Comparison of ENCODE assay signal across 9 mouse cellular contexts in the genomic region with DNA sequence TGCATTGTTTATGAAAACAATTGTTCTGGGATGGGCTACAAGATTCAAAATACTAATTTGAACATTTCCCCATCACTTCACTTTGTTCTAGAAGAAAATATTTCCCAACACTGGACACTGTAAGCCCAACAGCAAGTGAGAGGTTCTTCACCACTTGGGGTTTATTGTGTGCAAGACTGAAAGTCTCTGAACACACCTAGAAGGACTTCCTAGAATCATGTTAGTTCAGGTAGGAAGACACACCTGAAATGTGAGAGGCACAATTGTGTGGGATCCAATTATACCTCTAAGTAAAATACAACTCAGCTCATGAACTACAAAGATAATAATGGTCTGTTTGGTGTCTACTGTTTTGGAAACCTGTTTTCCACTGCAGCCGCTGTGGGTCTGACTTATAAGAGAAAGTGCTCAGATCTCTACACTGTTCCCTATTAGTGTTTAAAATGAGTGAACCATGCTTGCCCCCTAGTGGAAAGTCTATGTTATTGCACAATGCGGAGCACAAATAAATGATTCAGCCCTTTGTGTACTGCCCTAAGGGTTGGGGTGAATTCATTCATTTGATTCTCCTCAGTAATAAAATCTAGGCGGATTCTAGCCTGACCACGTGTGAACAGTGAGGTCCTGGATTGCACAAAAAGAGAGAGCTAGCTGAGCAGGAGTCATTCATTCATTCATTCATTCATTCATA.
DNase-seq lines count a peak whose midpoint lies in the region; ATAC-seq and TF ChIP-seq lines count a peak whose summit lies in the region.
"Had no signal": no experiment of that assay in that cellular context is flagged by ENCODE, and none has a peak within 500 bp of the region (broad histone marks: within the 10 kb centered on the region; RNA-seq: fewer than 3 reads in every experiment).

No protein-coding gene starts in this region.

- H3K27ac ChIP-seq in testis, adult 2 months (ENCODE audit: control insufficient read depth, insufficient read depth, low read depth, low read length): no peak overlapping the region
- H3K27ac ChIP-seq in forebrain, embryonic 13.5 days: no peak overlapping the region
- no peak overlapping the region for H3K27ac ChIP-seq in limb, embryonic 14.5 days (replicated peaks; ENCODE audit: low read depth, low read length)
- no peak overlapping the region for H3K27ac ChIP-seq in stomach, embryonic 15.5 days
- no peak overlapping the region for H3K27ac ChIP-seq in thymus, adult 2 months (ENCODE audit: control insufficient read depth, insufficient read depth, low read length)
- H3K27ac ChIP-seq: liver, embryonic 15.5 days had no signal

- H3K4me3 ChIP-seq in testis, adult 2 months (ENCODE audit: control insufficient read depth, low read depth, low read length): no peak overlapping the region
- no peak overlapping the region for H3K4me3 ChIP-seq in forebrain, embryonic 13.5 days
- H3K4me3 ChIP-seq in limb, embryonic 14.5 days (replicated peaks; ENCODE audit: low read length): no peak overlapping the region
- H3K4me3 ChIP-seq in stomach, embryonic 15.5 days (replicated peaks): no peak overlapping the region
- H3K4me3 ChIP-seq in thymus, adult 2 months (ENCODE audit: control insufficient read depth, insufficient read depth, low read length): no peak overlapping the region
- H3K4me3 ChIP-seq: liver, embryonic 15.5 days had no signal

- no peak overlapping the region for H3K9ac ChIP-seq in forebrain, embryonic 13.5 days
- no peak overlapping the region for H3K9ac ChIP-seq in limb, embryonic 14.5 days (ENCODE audit: low read depth, low read length, severe bottlenecking)
- H3K9ac ChIP-seq in stomach, embryonic 15.5 days: no peak overlapping the region
- H3K9ac ChIP-seq: liver, embryonic 15.5 days had no signal

- peaks cover 7% of the 10 kb centered on the region for H3K4me1 ChIP-seq in testis, adult 2 months (ENCODE audit: control insufficient read depth, insufficient read depth, low read length)
- no peaks in the 10 kb centered on the region for H3K4me1 ChIP-seq in forebrain, embryonic 13.5 days
- no peaks in the 10 kb centered on the region for H3K4me1 ChIP-seq in limb, embryonic 14.5 days (ENCODE audit: control insufficient read depth, insufficient read depth, low read length)
- no peaks in the 10 kb centered on the region for H3K4me1 ChIP-seq in stomach, embryonic 15.5 days
- no peaks in the 10 kb centered on the region for H3K4me1 ChIP-seq in thymus, adult 2 months (replicated peaks; ENCODE audit: control insufficient read depth, insufficient read depth, low read length)
- H3K4me1 ChIP-seq: liver, embryonic 15.5 days had no signal

- peak; percentile 22; the same call in 1 of the 2 replicates for TF ChIP-seq CTCF in testis, adult 2 months (IDR thresholded peaks at IDR 0.05; ENCODE audit: control insufficient read depth, insufficient read depth, insufficient replicate concordance, low read depth, low read length)
- TF ChIP-seq CTCF in thymus, adult 2 months (IDR thresholded peaks at IDR 0.05; ENCODE audit: borderline replicate concordance, control insufficient read depth, extremely low read depth, insufficient read depth, low read length, poor library complexity): no peak

- peak; percentile 85 for ATAC-seq in frontal cortex, adult (ENCODE audit: low TSS enrichment)
- ATAC-seq in forebrain, embryonic 13.5 days: peak; percentile 94
- ATAC-seq in limb, embryonic 14.5 days (ENCODE audit: low FRiP score, low read depth): peak; percentile 62
- ATAC-seq in stomach, embryonic 15.5 days (ENCODE audit: insufficient read depth, low FRiP score, low read depth): peak; percentile 27; the same call in 1 of the 2 replicates

- H3K36me3 ChIP-seq in testis, adult 2 months (ENCODE audit: control insufficient read depth, insufficient read depth, low read length): no peaks in the 10 kb centered on the region
- H3K36me3 ChIP-seq in forebrain, embryonic 13.5 days (ENCODE audit: poor library complexity, severe bottlenecking): no peaks in the 10 kb centered on the region
- H3K36me3 ChIP-seq in limb, embryonic 14.5 days (ENCODE audit: control insufficient read depth, insufficient read depth, low read length): no peaks in the 10 kb centered on the region
- H3K36me3 ChIP-seq in stomach, embryonic 15.5 days: no peaks in the 10 kb centered on the region
- H3K36me3 ChIP-seq in thymus, adult 2 months (ENCODE audit: control insufficient read depth, insufficient read depth, low read length): no peaks in the 10 kb centered on the region
- H3K36me3 ChIP-seq: liver, embryonic 15.5 days had no signal

- no peaks in the 10 kb centered on the region for H3K9me3 ChIP-seq in forebrain, embryonic 13.5 days (replicated peaks)
- no peaks in the 10 kb centered on the region for H3K9me3 ChIP-seq in limb, embryonic 14.5 days (ENCODE audit: control insufficient read depth, low read length)
- no peaks in the 10 kb centered on the region for H3K9me3 ChIP-seq in stomach, embryonic 15.5 days
- H3K9me3 ChIP-seq: liver, embryonic 15.5 days had no signal

- WGBS in forebrain, embryonic 13.5 days: 1% methylated on average over 4 of the region's 4 CpGs
- 6% methylated on average over 4 of the region's 4 CpGs for WGBS in limb, embryonic 14.5 days
- WGBS in stomach, embryonic 15.5 days: 5% methylated on average over 4 of the region's 4 CpGs
- WGBS in thymus, adult 2 months: 9% methylated on average over 4 of the region's 4 CpGs

- no peaks in the 10 kb centered on the region for H3K27me3 ChIP-seq in testis, adult 2 months (ENCODE audit: control insufficient read depth, insufficient read depth, low read length)
- H3K27me3 ChIP-seq in forebrain, embryonic 13.5 days: no peaks in the 10 kb centered on the region
- H3K27me3 ChIP-seq in limb, embryonic 14.5 days (ENCODE audit: control insufficient read depth, insufficient read depth, low read length): no peaks in the 10 kb centered on the region
- H3K27me3 ChIP-seq in stomach, embryonic 15.5 days (replicated peaks): no peaks in the 10 kb centered on the region
- no peaks in the 10 kb centered on the region for H3K27me3 ChIP-seq in thymus, adult 2 months (ENCODE audit: control insufficient read depth, insufficient read depth, low read length)
- H3K27me3 ChIP-seq: liver, embryonic 15.5 days had no signal

- no peak for TF ChIP-seq POLR2A in testis, adult 2 months (IDR thresholded peaks at IDR 0.05; ENCODE audit: control insufficient read depth, low read depth, low read length)
- TF ChIP-seq POLR2A in limb, embryonic 14.5 days (IDR thresholded peaks at IDR 0.05; ENCODE audit: borderline replicate concordance, extremely low read depth, insufficient read depth, insufficient read length): no peak
- no peak for TF ChIP-seq POLR2A in thymus, adult 2 months (IDR thresholded peaks at IDR 0.05; ENCODE audit: control insufficient read depth, extremely low read depth, insufficient read depth, low read length, poor library complexity)

- no peak overlapping the region for H3K4me2 ChIP-seq in forebrain, embryonic 13.5 days
- H3K4me2 ChIP-seq in limb, embryonic 14.5 days (replicated peaks; ENCODE audit: low read depth, low read length, severe bottlenecking): no peak overlapping the region
- no peak overlapping the region for H3K4me2 ChIP-seq in stomach, embryonic 15.5 days
- H3K4me2 ChIP-seq: liver, embryonic 15.5 days had no signal

- no peak for DNase-seq in frontal cortex, postnatal 10 days (ENCODE audit: low spot score in 2 of 2)
- no peak for DNase-seq in testis, postnatal 10 days (ENCODE audit: low spot score)
- DNase-seq in limb, embryonic 14.5 days (ENCODE audit: low spot score): peak; percentile 58
- DNase-seq in thymus, adult 2 months: no peak

Comparison
In these comparisons a context has a peak if more than half of its experiments do, and no peak if none do; other contexts are left out.
1. ATAC-seq: peak in every context shown above with its lines; median percentile 94 in forebrain, embryonic 13.5 days; 85 in frontal cortex, adult; 62 in limb, embryonic 14.5 days; 27 in stomach, embryonic 15.5 days.